Mouse (Mus musculus): ENCODE measurements around the gene Farp1. TPM values are rescaled to one million over a fixed set of nuclear protein-coding genes. Genes with fewer than 3 reads are reported as not detected.
A peak's percentile ranks its signal among the peaks of the same experiment; 100 is the strongest.

The Farp1 gene
- polyA plus RNA-seq, 1 experiment = 42.6 TPM

DNA sequence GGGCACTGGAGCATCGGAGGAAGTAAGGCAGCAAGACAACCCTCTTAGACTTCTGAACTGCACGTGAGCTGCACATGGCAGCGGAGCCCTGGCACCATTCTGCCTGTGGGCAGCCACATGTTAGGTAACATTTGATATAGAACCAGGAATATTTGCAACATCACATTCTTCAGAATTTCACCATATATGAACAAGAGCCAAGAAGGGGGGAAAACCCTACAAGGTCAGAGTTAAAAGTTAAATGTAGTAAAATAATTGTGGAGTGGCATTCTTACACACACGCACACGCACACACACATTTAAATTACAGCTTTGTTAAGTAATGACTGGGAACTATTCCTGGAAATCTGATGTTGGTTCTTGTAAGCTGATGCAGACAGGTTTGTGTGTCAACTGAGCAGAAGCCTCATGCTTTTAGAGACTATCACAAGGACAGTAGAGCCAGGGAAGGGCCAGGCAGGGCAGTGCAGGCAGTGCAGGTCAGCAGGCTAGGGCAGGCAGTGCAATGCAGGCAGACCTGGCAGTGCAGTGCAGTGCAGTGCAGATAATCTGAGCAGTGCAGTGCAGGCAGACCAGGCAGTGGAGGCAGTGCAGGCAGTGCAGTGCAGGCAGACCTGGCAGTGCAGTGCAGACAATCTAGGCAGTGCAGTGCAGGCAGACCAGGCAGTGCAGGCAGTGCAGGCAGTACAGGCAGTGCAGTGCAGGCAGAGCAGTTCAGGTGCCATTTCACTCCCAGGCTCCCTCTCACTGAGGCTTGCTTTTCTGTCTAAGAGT, 38.3 kb downstream of the Farp1 start:
- Histone ChIP-seq H3K79me3 (ENCODE audit: low read depth) (peaks cover 79% of the 10 kb centered on the region), H3K27me3 (ENCODE audit: control insufficient read depth, insufficient read depth, insufficient read length) (no peaks in the 10 kb centered on the region), H3K36me3 (ENCODE audit: control insufficient read depth, insufficient read depth) (peaks cover 13% of the 10 kb centered on the region), H3ac (ENCODE audit: control insufficient read depth, insufficient read length, low read depth) (no peak overlapping the region), H3K79me2 (ENCODE audit: control insufficient read depth, insufficient read depth) (peaks cover 90% of the 10 kb centered on the region), H3K4me3 (ENCODE audit: insufficient read depth, poor library complexity, severe bottlenecking) (no peak overlapping the region)
- no peak for TF ChIP-seq MAX (IDR thresholded peaks at IDR 0.05)
- no peak for TF ChIP-seq MYOG (IDR thresholded peaks at IDR 0.05; ENCODE audit: control insufficient read depth, extremely low read depth, insufficient read length)
- no peak for TF ChIP-seq CEBPB (IDR thresholded peaks at IDR 0.05; ENCODE audit: low read depth)
- TF ChIP-seq MYOD1 (IDR thresholded peaks at IDR 0.05; ENCODE audit: control insufficient read depth, insufficient read length, low read depth) = no peak
- TF ChIP-seq FOSL1 (IDR thresholded peaks at IDR 0.05; ENCODE audit: insufficient read depth, low read length, poor library complexity, severe bottlenecking) = no peak
- TF ChIP-seq USF1 (IDR thresholded peaks at IDR 0.05; ENCODE audit: low read depth) = no peak
- TF ChIP-seq CTCF (IDR thresholded peaks at IDR 0.05; ENCODE audit: control insufficient read depth, insufficient read depth, insufficient read length) = no peak

DNA sequence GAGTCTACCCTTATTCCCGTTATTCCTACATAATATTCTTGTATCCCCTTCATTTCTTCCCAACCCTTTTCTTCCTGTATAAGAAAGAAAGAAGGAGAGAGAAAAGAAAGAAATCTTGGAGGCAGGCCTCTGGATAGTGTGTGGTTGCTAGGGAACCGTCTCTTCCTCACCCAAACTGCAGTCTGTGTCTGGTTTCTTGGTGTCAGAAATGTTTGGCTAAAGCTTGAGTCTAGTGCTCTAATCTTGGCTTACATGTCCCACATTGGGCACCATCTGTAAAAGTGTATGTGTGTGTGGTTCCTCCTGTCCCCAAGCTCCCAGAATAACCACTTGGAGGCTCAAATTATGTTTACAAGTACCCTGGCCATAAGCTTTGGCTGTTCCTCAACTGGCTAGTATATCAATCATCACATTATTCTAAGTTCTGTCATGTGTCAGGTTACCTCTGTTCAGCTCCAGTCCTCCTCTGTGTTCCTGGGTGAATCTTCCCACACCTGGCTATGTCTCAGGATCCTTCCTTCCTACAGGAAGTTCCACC, 39.3 kb downstream of the Farp1 start:
- Histone ChIP-seq H3K36me3 (ENCODE audit: control insufficient read depth, insufficient read depth) (peaks cover 13% of the 10 kb centered on the region), H3K27me3 (ENCODE audit: control insufficient read depth, insufficient read depth, insufficient read length) (no peaks in the 10 kb centered on the region), H3K4me3 (ENCODE audit: insufficient read depth, poor library complexity, severe bottlenecking) (no peak overlapping the region), H3K79me2 (ENCODE audit: control insufficient read depth, insufficient read depth) (peaks cover 100% of the 10 kb centered on the region), H3K79me3 (ENCODE audit: low read depth) (peaks cover 85% of the 10 kb centered on the region), H3ac (ENCODE audit: control insufficient read depth, insufficient read length, low read depth) (no peak overlapping the region)
- TF ChIP-seq MAX (IDR thresholded peaks at IDR 0.05) (no peak), MYOD1 (IDR thresholded peaks at IDR 0.05; ENCODE audit: control insufficient read depth, insufficient read length, low read depth) (no peak), USF1 (IDR thresholded peaks at IDR 0.05; ENCODE audit: low read depth) (no peak), CEBPB (IDR thresholded peaks at IDR 0.05; ENCODE audit: low read depth) (no peak), FOSL1 (IDR thresholded peaks at IDR 0.05; ENCODE audit: insufficient read depth, low read length, poor library complexity, severe bottlenecking) (no peak), MYOG (IDR thresholded peaks at IDR 0.05; ENCODE audit: control insufficient read depth, extremely low read depth, insufficient read length) (no peak), CTCF (IDR thresholded peaks at IDR 0.05; ENCODE audit: control insufficient read depth, insufficient read depth, insufficient read length) (no peak)

GRCm38 (mm10) chr14:121080739-121081138, 45.7 kb downstream of the Farp1 start:
- no peak overlapping the region for H3ac ChIP-seq (ENCODE audit: control insufficient read depth, insufficient read length, low read depth)
- peaks cover 10% of the 10 kb centered on the region for H3K36me3 ChIP-seq (ENCODE audit: control insufficient read depth, insufficient read depth)
- H3K79me2 ChIP-seq (ENCODE audit: control insufficient read depth, insufficient read depth) = peaks cover 99% of the 10 kb centered on the region
- H3K79me3 ChIP-seq (ENCODE audit: low read depth) = peaks cover 77% of the 10 kb centered on the region
- H3K27me3 ChIP-seq (ENCODE audit: control insufficient read depth, insufficient read depth, insufficient read length) = no peaks in the 10 kb centered on the region
- TF ChIP-seq MAX (IDR thresholded peaks at IDR 0.05) (no peak), USF1 (IDR thresholded peaks at IDR 0.05; ENCODE audit: low read depth) (no peak), FOSL1 (IDR thresholded peaks at IDR 0.05; ENCODE audit: insufficient read depth, low read length, poor library complexity, severe bottlenecking) (no peak)
- H3K4me3 ChIP-seq (ENCODE audit: insufficient read depth, poor library complexity, severe bottlenecking) = no peak overlapping the region

DNA sequence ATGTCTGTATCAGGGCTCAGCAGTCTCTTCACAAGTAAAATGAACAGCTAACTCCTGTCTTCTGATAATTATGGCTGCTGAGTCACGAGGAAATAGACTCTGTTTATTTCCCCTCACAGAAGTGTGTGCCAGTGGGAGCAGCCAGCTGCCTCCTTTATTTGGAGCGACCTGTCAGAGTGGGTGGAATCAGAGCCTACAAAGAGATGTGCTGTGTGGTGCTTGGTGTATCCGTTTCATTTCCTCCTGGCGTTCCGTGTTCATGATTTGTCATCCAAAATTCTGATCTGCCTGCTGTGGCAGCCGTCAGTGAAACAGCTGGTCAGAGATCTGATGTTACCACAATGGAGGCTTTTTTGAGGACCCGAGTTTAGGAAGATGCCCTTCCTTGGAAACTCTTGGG, 47.3 kb downstream of the Farp1 start:
- TF ChIP-seq MYOG (IDR thresholded peaks at IDR 0.05; ENCODE audit: control insufficient read depth, extremely low read depth, insufficient read length) (no peak), MAX (IDR thresholded peaks at IDR 0.05) (no peak), MYOD1 (IDR thresholded peaks at IDR 0.05; ENCODE audit: control insufficient read depth, insufficient read length, low read depth) (peak; percentile 36)
- Histone ChIP-seq H3K36me3 (ENCODE audit: control insufficient read depth, insufficient read depth) (peaks cover 10% of the 10 kb centered on the region), H3ac (ENCODE audit: control insufficient read depth, insufficient read length, low read depth) (no peak overlapping the region), H3K27me3 (ENCODE audit: control insufficient read depth, insufficient read depth, insufficient read length) (no peaks in the 10 kb centered on the region), H3K79me3 (ENCODE audit: low read depth) (peaks cover 77% of the 10 kb centered on the region), H3K79me2 (ENCODE audit: control insufficient read depth, insufficient read depth) (peaks cover 99% of the 10 kb centered on the region), H3K4me3 (ENCODE audit: insufficient read depth, poor library complexity, severe bottlenecking) (no peak overlapping the region)

- Histone ChIP-seq H3ac (ENCODE audit: control insufficient read depth, insufficient read length, low read depth) (no peak overlapping the region), H3K36me3 (ENCODE audit: control insufficient read depth, insufficient read depth) (peaks cover 10% of the 10 kb centered on the region)
Observed at GRCm38 (mm10) chr14:121082793-121083192, 47.8 kb downstream of the Farp1 start.

GRCm38 (mm10) chr14:121083352-121083751, 48.4 kb downstream of the Farp1 start:
- Histone ChIP-seq H3K79me3 (ENCODE audit: low read depth) (peaks cover 79% of the 10 kb centered on the region), H3ac (ENCODE audit: control insufficient read depth, insufficient read length, low read depth) (no peak overlapping the region), H3K27me3 (ENCODE audit: control insufficient read depth, insufficient read depth, insufficient read length) (no peaks in the 10 kb centered on the region), H3K4me3 (ENCODE audit: insufficient read depth, poor library complexity, severe bottlenecking) (no peak overlapping the region), H3K79me2 (ENCODE audit: control insufficient read depth, insufficient read depth) (peaks cover 99% of the 10 kb centered on the region), H3K36me3 (ENCODE audit: control insufficient read depth, insufficient read depth) (peaks cover 15% of the 10 kb centered on the region)
- TF ChIP-seq MYOG (IDR thresholded peaks at IDR 0.05; ENCODE audit: control insufficient read depth, extremely low read depth, insufficient read length) (no peak), CTCF (IDR thresholded peaks at IDR 0.05; ENCODE audit: control insufficient read depth, insufficient read depth, insufficient read length) (no peak), FOSL1 (IDR thresholded peaks at IDR 0.05; ENCODE audit: insufficient read depth, low read length, poor library complexity, severe bottlenecking) (no peak), CEBPB (IDR thresholded peaks at IDR 0.05; ENCODE audit: low read depth) (no peak), MYOD1 (IDR thresholded peaks at IDR 0.05; ENCODE audit: control insufficient read depth, insufficient read length, low read depth) (no peak), USF1 (IDR thresholded peaks at IDR 0.05; ENCODE audit: low read depth) (no peak), MAX (IDR thresholded peaks at IDR 0.05) (no peak)

More at GRCm38 (mm10) chr14:121082793-121083192, 47.8 kb downstream of the Farp1 start:
- no peaks in the 10 kb centered on the region for H3K27me3 ChIP-seq (ENCODE audit: control insufficient read depth, insufficient read depth, insufficient read length)
- peaks cover 77% of the 10 kb centered on the region for H3K79me3 ChIP-seq (ENCODE audit: low read depth)
- peaks cover 99% of the 10 kb centered on the region for H3K79me2 ChIP-seq (ENCODE audit: control insufficient read depth, insufficient read depth)
- TF ChIP-seq FOSL1 (IDR thresholded peaks at IDR 0.05; ENCODE audit: insufficient read depth, low read length, poor library complexity, severe bottlenecking) (no peak), MYOG (IDR thresholded peaks at IDR 0.05; ENCODE audit: control insufficient read depth, extremely low read depth, insufficient read length) (no peak), MYOD1 (IDR thresholded peaks at IDR 0.05; ENCODE audit: control insufficient read depth, insufficient read length, low read depth) (no peak), CEBPB (IDR thresholded peaks at IDR 0.05; ENCODE audit: low read depth) (no peak), MAX (IDR thresholded peaks at IDR 0.05) (no peak)
- no peak overlapping the region for H3K4me3 ChIP-seq (ENCODE audit: insufficient read depth, poor library complexity, severe bottlenecking)
